Mouse (Mus musculus) thymus, postnatal 0 days (tissue): ENCODE measurements around the gene Syn3. TPM values are rescaled to one million over a fixed set of nuclear protein-coding genes. Genes with fewer than 3 reads are reported as not detected.
"Not testable (repeated sequence)": the region's sequence is repeated elsewhere in the genome, so short reads cannot be mapped to it uniquely, and the experiment has no call there.

ENCODE experiments used
- DNase-seq: peaks from one replicate; pipeline ENCODE4 v3.0.0-alpha.2; 2015; ENCODE audit warnings: low spot score
- polyA plus RNA-seq: library from polyadenylated mRNA; unstranded; fragments of >200 nt; fragmentation: Nextera tagmentation; extraction: Ambion mirVana; gene quantifications from 2 replicates; pipeline ENCODE4 v1.2.1, GENCODE M21; 2015

Gene Syn3
- polyA plus RNA-seq, 1 experiment from 2014 or later, result 0.98 TPM

GRCm38 (mm10) chr10:86418931-86419330 lies 79.8 kb downstream of the Syn3 start:
- no peak for DNase-seq

- no peak for DNase-seq
These were observed 80.4 kb downstream of the Syn3 start for GRCm38 (mm10) chr10:86418345-86418744.

DNA sequence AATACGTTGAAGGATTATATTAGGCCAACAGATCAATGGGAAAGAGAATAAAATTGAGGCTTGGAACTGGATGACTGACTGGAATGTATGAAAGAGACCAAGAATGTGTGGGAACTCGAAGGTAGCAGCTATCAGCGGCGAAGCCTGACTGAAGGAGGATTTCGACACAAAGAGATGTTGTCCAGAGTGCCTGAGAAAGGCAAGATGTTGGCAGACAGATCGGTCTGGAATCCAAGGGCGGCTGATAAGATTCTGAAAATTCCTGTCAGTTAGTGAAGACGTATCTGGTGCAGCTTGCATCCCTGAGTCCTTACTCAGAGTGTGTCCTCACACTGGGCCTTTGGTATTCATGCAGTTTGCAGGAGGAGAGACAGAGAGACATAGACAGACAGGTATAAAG lies 81.9 kb downstream of the Syn3 start:
- DNase-seq, result no peak

DNA sequence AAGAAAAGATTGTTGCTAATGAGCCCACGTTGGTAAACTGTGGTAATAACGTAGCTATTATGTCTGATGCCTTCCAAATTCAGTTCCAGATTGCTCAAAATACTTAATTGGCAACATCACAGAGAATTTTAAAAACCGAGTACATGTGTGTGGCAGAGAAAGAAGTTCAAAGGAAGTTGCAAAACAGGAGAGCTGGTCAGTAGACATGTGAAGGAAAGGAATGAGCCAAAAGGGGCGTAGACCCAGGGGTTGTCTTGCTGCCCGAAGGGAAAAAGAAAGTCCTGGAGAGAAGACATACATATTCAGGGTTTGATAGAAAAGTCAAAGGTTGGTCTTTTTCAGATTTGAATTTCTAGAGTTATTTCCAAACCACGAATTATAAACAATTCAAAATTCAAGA lies 87.8 kb downstream of the Syn3 start:
- DNase-seq, result no peak

GRCm38 (mm10) chr10:86406952-86407351 lies 91.7 kb downstream of the Syn3 start:
- DNase-seq, result no peak

- DNase-seq, result no peak
These were observed 100.4 kb downstream of the Syn3 start for GRCm38 (mm10) chr10:86398347-86398720.

- DNase-seq, result no peak
These were observed 100.9 kb downstream of the Syn3 start for GRCm38 (mm10) chr10:86397577-86398346.

DNA sequence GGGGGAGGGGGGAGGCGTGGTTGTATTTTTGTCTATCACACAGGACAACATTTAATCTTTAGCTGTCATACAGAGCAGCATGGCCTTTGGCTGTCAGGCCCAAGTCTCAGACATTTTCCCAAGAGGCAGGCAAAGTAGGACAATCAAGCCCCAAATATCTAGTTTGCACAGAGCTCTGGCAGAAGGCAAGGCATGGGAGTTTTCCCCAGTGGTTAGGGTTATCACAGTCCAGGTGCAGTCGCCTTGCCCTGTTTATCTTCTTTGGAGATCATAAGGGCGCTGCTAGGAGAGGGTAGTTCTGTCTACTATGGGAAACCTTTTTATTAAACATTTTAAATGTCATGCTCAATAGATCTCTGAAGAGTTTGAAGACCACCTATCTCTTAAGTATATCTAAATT lies 106.3 kb downstream of the Syn3 start:
- no peak for DNase-seq

GRCm38 (mm10) chr10:86389913-86390312 lies 108.8 kb downstream of the Syn3 start:
- no peak for DNase-seq

DNA sequence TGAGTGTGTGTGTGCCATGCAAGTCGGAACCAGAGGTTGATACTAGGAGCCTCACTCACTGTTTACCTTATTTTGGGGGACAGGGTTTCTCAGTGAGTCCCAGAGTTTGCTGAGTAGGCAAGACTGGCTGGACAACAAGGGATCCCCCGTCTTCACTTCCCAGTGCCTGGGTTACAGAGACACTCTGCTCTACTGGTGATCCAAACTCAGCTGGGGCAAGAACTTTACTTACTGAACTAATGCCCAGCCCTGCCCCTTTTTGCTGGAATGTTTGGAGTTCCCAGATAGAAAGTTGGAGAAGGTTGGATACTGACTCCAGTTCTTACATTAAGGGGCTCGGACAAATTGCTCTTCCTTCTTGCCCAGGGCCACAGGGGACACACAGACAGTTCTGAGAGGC lies 109.3 kb downstream of the Syn3 start:
- no peak for DNase-seq

GRCm38 (mm10) chr10:86388803-86389202 lies 109.9 kb downstream of the Syn3 start:
- no peak for DNase-seq

DNA sequence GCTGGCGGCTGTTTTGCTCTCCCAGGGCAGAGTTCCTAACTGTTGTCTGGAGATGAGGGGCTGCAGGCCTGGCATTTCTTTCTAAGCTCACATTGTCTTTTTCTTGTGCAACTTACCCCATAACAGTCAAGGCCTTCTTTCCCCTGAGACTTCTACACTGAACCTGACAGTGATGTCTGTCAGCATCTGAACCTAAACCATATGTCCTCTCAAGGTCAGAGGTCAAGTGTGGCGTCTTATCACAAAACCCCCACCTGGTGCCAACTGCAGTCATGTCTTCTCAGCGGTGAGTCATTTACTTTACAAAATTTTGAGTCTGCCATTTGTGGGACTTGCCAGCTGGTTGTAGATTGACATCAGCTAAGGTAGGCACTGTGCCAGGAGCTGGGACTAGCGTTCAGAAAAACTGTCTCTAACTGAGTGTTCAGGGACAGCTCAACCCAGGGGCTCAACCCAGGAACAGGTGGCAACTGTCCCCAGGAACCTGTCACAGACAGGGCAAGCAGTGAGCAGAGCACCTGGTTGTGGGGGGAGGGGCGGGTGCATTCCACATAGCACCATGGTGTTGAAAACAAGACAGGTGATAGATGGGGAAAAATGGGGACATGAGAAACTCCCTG lies 110.8 kb downstream of the Syn3 start:
- peak; percentile 6 for DNase-seq

GRCm38 (mm10) chr10:86386232-86386631 lies 112.5 kb downstream of the Syn3 start:
- no peak for DNase-seq

DNA sequence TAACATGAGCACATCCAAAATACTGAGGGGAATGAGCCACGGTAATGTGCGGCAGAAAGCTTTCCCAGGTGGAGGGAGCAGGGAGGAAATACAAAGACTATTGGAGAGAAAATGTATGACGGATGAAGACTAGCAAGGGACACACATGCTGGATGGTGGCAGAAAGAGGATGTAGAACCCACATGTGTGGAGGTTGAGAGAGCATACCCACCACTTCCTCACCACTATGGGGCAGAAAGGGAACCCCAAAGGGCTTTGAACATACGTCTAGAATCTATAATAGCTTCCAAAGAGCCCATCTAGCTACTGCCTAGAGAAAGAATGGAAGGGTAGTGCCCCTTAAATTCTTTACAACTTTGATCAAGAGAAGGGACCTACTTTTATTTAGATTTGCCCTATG lies 113.0 kb downstream of the Syn3 start:
- DNase-seq, result peak; percentile 52

DNA sequence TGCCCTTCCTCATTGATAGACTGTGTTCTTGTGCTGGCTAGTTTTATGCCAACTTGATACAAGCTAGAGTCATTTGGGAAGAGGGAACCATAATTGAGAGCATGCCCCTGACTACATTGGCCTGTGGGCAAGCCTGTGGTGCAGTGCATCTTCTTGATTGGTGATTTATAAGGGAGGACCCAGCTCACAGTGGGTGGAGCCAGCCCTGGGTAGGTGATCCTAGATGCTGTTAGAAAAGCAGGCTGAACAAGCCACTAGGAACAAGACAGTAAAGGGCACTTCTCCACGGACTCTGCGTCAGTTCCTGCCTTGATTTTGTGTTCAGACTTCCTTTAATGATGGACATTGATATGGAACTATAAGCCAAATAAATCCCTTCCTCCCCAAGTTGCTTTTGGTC lies 114.0 kb downstream of the Syn3 start:
- no peak for DNase-seq

DNA sequence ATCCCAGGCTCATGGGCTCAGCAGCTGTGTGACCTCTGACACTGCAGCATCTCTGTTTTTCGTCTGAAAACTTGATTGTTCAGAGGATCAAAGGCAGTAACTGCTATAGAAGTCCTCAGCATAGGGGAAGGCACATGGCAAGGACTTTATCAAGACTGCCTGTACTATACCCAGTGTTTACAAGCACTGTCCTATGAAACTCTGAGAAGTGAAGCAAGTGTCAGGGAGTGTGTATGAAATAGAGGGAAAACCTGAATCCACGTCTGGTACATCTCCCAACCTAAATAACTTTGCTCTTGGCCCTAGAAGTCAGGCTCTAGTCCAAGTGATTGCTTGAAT lies 116.8 kb downstream of the Syn3 start:
- no peak for DNase-seq

DNA sequence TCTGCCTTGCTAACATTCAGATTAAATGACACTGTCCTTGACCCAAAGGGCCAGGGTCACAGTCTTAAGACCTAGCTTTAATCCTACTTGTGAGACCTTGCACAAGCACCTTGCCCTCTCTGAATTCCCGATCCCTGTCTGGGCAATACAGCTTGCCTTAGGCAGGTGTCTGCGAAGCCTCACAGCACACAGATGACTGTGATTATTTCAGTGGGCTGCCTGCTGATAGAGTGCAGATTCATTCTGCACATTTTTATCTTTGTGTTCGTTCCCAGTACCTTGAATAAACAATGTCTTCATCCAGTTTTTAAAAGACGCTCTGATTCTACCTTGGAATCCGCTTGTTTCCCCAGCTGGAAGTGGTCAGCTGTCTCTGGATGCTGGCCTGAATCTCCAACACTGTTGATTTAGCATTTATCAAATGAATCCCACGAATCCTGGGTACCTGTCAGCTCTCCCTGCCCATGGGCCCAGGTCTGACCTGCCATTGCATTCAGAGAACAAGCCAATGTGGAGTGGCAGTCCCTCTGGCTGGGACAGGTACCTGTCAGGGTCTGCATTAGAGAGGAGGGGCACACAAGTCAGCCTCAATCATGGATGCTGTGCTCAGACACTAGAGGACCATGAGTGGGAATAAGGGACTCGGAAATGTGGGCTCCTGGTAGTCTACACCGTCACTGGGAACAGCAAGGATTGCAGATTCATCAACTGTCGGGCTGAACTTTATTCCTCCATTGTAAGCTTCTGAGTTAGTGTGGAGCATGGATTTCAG lies 117.4 kb downstream of the Syn3 start:
- DNase-seq, result no peak

GRCm38 (mm10) chr10:86380626-86381025 lies 118.1 kb downstream of the Syn3 start:
- no peak for DNase-seq

DNA sequence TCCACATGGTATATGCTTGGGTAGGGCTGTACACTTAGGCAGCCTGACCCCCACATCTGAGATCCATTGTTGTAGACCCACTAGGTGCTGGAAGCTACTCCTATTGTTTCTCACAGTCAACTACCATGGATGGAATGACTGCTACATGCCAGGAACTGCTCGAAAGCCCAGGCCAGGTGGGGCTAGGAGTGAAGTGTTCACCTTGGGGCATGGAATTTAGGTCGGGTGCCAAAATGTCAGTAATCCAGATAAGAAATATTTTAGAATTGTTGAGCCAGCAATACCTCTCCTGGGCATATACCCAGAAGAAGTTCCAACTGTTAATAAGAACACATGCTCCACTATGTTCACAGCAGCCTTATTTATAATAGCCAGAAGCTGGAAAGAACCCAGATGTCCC lies 119.9 kb downstream of the Syn3 start:
- DNase-seq, result not testable (repeated sequence)

GRCm38 (mm10) chr10:86376392-86377185 lies 122.1 kb downstream of the Syn3 start:
- DNase-seq, result no peak

DNA sequence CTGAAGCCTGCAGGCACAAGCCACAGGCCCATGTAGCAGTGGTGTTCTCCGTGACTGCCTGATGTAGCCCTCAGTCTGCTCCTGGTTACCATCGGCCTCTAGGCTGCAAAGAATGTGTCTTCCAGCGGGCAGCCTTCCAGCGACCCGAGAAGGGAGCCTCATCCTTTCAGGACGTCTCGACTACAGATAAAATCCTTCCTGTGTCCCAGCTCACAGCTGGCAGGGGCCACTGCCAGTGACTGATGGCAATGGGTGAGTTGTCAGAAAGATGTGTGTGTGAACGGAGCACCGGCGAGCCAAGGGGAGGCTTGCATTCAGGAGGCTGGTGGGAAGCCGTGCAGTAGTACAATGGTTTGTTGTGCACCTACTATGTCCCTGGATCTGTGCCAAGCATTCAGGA lies 122.8 kb downstream of the Syn3 start:
- DNase-seq, result no peak

DNA sequence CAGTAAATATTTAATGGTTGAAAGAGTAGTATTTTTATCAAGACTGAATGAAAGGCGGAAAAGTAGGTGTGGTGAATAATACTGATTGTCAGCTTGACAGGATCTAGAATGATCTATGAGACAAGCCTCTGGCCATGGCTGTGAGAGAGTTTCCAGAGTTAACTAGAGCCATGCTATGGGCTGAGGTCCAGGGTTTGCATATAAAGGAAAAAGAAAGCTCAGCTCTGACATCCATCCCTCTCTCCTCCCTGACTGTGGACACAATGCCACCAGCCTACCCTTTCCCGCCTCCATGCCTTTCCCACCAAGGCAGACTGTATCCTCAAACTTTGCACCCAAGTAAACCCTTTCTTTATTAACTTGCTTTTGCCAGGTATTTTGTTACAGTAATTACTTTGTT lies 124.6 kb downstream of the Syn3 start:
- no peak for DNase-seq
